Mouse (Mus musculus): ENCODE data around the gene Hmcn2.

DNA sequence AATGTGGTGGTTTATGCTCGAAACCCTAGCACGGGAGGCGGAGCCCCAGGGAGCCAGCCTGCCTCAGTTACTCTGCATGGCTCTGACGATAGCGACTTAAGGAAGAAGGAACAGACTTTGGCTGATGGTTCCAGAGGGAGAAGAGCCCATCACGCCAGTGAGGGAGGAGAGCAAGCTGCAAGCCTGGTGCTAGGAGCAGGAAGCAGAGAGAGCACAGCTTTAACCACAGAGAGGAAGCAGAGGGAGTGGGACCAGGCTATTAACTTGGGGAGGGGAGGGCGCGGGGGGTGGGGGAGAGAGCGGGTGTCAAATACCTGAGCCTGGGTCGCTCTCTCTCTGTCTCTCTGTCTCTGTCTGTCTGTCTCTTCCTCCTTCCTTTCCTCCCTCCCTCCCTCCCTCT, 102.8 kb downstream of the Hmcn2 start:
- TF ChIP-seq CTCF (IDR thresholded peaks at IDR 0.05; ENCODE audit: insufficient read depth, low read depth, low read length) (no peak), POLR2A (IDR thresholded peaks at IDR 0.05; ENCODE audit: insufficient read depth, low read depth, low read length) (no peak)
